Mouse (Mus musculus): ENCODE measurements around the gene Srsf12. TPM values are rescaled to one million over a fixed set of nuclear protein-coding genes. Genes with fewer than 3 reads are reported as not detected.

The Srsf12 gene
- polyA plus RNA-seq, 1 experiment from 2014 or later: 68.8 TPM

- Histone ChIP-seq H3K4me2 (no peak overlapping the region), H3K4me1 (no peaks in the 10 kb centered on the region), H3K9ac (no peak overlapping the region), H3K9me3 (no peaks in the 10 kb centered on the region), H3K27ac (no peak overlapping the region), H3K4me3 (no peak overlapping the region), H3K36me3 (replicated peaks) (peaks cover 14% of the 10 kb centered on the region; the same call in 1 of the 2 replicates), H3K27me3 (replicated peaks) (no peaks in the 10 kb centered on the region)
- WGBS: 81% methylated on average over 4 of the region's 4 CpGs
- no peak for ATAC-seq (replicated peaks)
These were observed 20.8 kb downstream of the Srsf12 start for GRCm38 (mm10) chr4:33229639-33230038.

- no peak overlapping the region for H3K27ac ChIP-seq
- peaks cover 14% of the 10 kb centered on the region; the same call in 1 of the 2 replicates for H3K36me3 ChIP-seq (replicated peaks)
- H3K4me2 ChIP-seq: no peak overlapping the region
- H3K27me3 ChIP-seq (replicated peaks): no peaks in the 10 kb centered on the region
- H3K9me3 ChIP-seq: no peaks in the 10 kb centered on the region
- no peaks in the 10 kb centered on the region for H3K4me1 ChIP-seq
- ATAC-seq (replicated peaks): no peak
- no peak overlapping the region for H3K4me3 ChIP-seq
- 92% methylated on average over 18 of the region's 18 CpGs for WGBS
- no peak overlapping the region for H3K9ac ChIP-seq
These were observed 22.1 kb downstream of the Srsf12 start for GRCm38 (mm10) chr4:33230881-33231280.

DNA sequence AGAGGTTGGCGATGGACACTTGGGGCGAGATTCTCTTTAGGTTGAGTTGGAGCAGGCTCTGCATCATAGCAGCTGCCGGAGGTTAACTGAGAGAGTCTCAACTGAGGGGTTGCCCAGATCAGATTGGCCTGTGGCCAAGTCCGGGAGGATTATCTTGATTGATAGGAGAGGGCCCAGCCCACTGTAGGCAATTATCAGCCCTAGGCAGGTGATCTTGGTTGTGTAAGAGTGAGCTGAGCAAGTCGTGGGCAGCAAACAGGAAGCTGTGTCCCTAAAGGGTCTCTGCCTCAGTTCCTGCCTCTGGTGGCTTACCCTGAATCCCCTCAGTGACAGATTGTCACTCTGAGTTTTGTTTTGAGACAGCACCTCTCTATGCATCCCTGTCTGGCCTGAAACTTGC is 33.7 kb downstream of the Srsf12 start:
- Histone ChIP-seq H3K4me1 (peaks cover 15% of the 10 kb centered on the region), H3K27ac (0 out of 2 replicates have a peak overlapping the region, but pooled peaks have one; percentile 17), H3K9me3 (no peaks in the 10 kb centered on the region), H3K27me3 (replicated peaks) (no peaks in the 10 kb centered on the region), H3K4me3 (no peak overlapping the region), H3K9ac (no peak overlapping the region), H3K4me2 (no peak overlapping the region), H3K36me3 (replicated peaks) (peaks cover 11% of the 10 kb centered on the region; the same call in 1 of the 2 replicates)
- ATAC-seq (replicated peaks): no peak
- WGBS: 47% methylated on average over 5 of the region's 5 CpGs

GRCm38 (mm10) chr4:33243016-33243758 is 34.4 kb downstream of the Srsf12 start:
- Histone ChIP-seq H3K9me3 (no peaks in the 10 kb centered on the region), H3K27me3 (replicated peaks) (no peaks in the 10 kb centered on the region), H3K4me1 (peaks cover 15% of the 10 kb centered on the region), H3K36me3 (replicated peaks) (peaks cover 11% of the 10 kb centered on the region; the same call in 1 of the 2 replicates), H3K9ac (no peak overlapping the region), H3K4me2 (no peak overlapping the region), H3K27ac (peak overlapping the region; percentile 17; the same call in 1 of the 2 replicates), H3K4me3 (no peak overlapping the region)
- ATAC-seq (replicated peaks): no peak
- 75% methylated on average over 12 of the region's 12 CpGs for WGBS

DNA sequence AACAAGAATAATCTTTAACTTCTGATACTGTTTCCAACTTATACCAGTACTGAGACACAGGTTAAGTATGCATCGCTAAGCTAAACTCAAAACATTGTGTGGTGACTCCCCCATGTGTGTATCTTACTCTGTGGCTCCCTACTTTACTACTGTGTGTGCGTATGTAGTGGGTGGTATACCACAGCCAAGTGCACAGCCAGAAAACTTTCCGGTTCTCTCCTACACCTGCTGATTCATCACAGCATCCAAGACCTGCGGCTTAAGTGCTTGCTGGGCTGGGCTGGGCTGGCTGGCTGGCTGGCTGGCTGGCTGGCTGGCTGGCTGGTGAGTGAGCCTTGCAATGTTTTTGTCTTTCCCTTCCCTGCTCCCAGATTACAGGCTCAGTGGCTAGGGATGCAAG is 35.1 kb downstream of the Srsf12 start:
- no peaks in the 10 kb centered on the region for H3K9me3 ChIP-seq
- no peak for ATAC-seq (replicated peaks)
- H3K4me2 ChIP-seq: no peak overlapping the region
- no peak overlapping the region for H3K9ac ChIP-seq
- H3K27ac ChIP-seq: no peak overlapping the region
- peaks cover 11% of the 10 kb centered on the region; the same call in 1 of the 2 replicates for H3K36me3 ChIP-seq (replicated peaks)
- H3K4me1 ChIP-seq: peaks cover 15% of the 10 kb centered on the region
- no peak overlapping the region for H3K4me3 ChIP-seq
- WGBS: 89% methylated on average over 4 of the region's 4 CpGs
- no peaks in the 10 kb centered on the region for H3K27me3 ChIP-seq (replicated peaks)

DNA sequence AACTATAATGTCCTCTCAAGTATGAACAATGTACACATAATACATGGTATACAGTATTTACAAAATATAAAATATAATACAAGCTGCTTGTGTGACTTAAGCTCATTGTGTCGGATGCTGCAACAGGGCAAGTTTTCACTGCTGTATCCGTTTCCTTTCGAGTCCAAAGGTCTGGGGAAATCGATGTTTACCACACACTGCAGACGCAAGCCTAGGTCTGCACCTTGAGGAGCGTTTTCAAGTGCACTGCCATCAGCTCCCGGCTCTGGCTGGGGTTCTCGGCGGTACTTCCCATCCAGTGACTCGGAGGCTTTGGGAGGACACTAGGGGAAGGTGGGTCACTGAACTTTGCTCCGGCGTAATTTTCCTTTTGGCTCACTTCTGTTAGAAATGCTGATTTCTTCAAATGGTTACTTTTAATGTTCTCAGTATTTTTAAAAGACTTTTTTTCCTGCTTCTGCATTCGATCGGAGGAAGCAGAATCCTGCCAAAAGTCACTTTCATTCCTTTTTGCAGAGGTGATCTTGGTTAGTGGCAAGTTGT is 37.1 kb downstream of the Srsf12 start:
- ATAC-seq (replicated peaks): no peak
- Histone ChIP-seq H3K27ac (no peak overlapping the region), H3K27me3 (replicated peaks) (no peaks in the 10 kb centered on the region), H3K9me3 (no peaks in the 10 kb centered on the region), H3K4me1 (peaks cover 17% of the 10 kb centered on the region), H3K4me2 (peak overlapping the region; percentile 54; the same call in 1 of the 2 replicates), H3K4me3 (0 out of 2 replicates have a peak overlapping the region, but pooled peaks have one; percentile 100), H3K36me3 (replicated peaks) (peaks cover 11% of the 10 kb centered on the region; the same call in 1 of the 2 replicates), H3K9ac (no peak overlapping the region)
- 92% methylated on average over 14 of the region's 14 CpGs for WGBS

- Histone ChIP-seq H3K9me3 (no peaks in the 10 kb centered on the region), H3K4me3 (peak overlapping the region; percentile 100), H3K27me3 (replicated peaks) (no peaks in the 10 kb centered on the region), H3K4me2 (peak overlapping the region; percentile 54), H3K36me3 (replicated peaks) (peaks cover 8% of the 10 kb centered on the region; the same call in 1 of the 2 replicates), H3K27ac (peak overlapping the region; percentile 100), H3K4me1 (peaks cover 17% of the 10 kb centered on the region), H3K9ac (peak overlapping the region; percentile 96)
- ATAC-seq (replicated peaks): peak; percentile 95
- under 1% methylated on average over 58 of the region's 60 CpGs for WGBS
These were observed 38.8 kb downstream of the Srsf12 start for GRCm38 (mm10) chr4:33247479-33248053.

DNA sequence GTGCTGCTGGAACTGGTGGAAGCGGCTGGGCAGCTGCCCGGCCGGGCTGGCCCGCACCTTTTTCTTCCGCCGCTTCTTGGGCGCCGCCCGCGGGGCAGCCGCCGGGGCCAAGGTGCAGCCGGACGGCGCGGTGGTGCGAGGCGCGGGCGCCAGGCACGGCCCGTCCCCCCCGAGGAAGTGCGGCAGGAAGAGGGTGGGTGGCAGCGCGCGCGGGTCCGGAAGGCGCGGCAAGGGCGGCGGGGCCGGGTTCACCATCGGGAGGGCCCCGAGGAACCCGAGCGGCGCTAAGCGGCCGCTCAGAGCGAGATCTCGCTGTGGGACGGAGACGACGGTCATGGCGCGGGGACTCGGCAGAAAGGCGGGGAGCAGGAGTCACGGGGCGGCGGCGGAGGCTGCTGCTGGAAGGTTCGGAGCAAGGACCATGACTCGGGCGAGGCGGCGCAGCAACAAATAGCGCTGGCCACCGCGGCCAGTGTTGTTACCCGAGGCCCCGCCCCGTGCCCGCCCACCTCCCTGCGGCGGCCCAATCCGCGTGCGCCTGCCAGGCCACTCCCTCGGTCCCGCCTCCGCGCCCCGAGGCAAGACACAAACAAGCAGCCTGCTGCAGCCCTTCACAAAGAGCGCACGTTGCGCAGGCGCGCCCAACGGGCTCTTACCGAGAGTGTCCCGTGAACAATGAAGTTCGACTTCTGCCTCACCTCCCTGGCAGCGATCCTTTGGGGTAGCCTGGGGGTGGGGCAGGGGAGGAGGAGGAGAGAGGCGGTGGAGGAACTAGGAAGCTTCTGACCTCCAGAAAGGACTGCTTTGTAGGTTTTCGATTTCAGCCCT is 39.5 kb downstream of the Srsf12 start:
- Histone ChIP-seq H3K4me3 (peak overlapping the region; percentile 100), H3K9me3 (no peaks in the 10 kb centered on the region), H3K36me3 (replicated peaks) (peaks cover 3% of the 10 kb centered on the region; the same call in 1 of the 2 replicates), H3K27me3 (replicated peaks) (no peaks in the 10 kb centered on the region), H3K4me1 (peaks cover 17% of the 10 kb centered on the region), H3K4me2 (peak overlapping the region; percentile 54), H3K9ac (peak overlapping the region; percentile 96), H3K27ac (peak overlapping the region; percentile 100)
- under 1% methylated on average over 81 of the region's 88 CpGs for WGBS
- peak; percentile 95 for ATAC-seq (replicated peaks)

DNA sequence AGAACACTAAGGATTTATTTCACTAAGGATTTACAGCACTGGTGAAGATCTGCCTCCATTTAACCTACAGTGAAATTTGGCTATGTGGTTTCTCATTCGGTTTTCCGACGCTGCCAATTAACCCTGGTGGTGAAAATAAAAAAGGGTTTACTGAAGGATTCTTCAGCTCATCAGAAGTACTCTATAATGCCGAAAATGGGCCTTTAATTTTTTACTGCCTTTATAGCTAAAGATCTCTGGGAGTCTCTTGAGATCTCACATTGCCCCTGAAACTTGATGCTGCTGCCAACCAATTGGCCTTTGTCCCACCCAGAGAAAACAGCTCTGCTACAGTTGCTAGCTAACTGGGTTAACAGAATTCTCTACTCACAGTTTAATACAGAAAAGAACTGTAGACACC is 40.1 kb downstream of the Srsf12 start:
- Histone ChIP-seq H3K27ac (peak overlapping the region; percentile 100), H3K4me3 (peak overlapping the region; percentile 100), H3K36me3 (replicated peaks) (peaks cover 3% of the 10 kb centered on the region; the same call in 1 of the 2 replicates), H3K4me2 (peak overlapping the region; percentile 54), H3K9me3 (no peaks in the 10 kb centered on the region), H3K4me1 (peaks cover 17% of the 10 kb centered on the region), H3K27me3 (replicated peaks) (no peaks in the 10 kb centered on the region), H3K9ac (peak overlapping the region; percentile 44)
- ATAC-seq (replicated peaks): no peak
- WGBS: 2% methylated on average over 4 of the region's 4 CpGs

GRCm38 (mm10) chr4:33249716-33250230 is 41.0 kb downstream of the Srsf12 start:
- Histone ChIP-seq H3K4me2 (no peak overlapping the region), H3K27ac (peak overlapping the region; percentile 100; the same call in 1 of the 2 replicates), H3K9ac (no peak overlapping the region), H3K27me3 (replicated peaks) (no peaks in the 10 kb centered on the region), H3K4me1 (peaks cover 17% of the 10 kb centered on the region), H3K4me3 (no peak overlapping the region), H3K36me3 (replicated peaks) (no peaks in the 10 kb centered on the region; the same call in 1 of the 2 replicates), H3K9me3 (no peaks in the 10 kb centered on the region)
- 71% methylated on average over 1 of the region's 1 CpGs for WGBS
- ATAC-seq (replicated peaks): no peak

DNA sequence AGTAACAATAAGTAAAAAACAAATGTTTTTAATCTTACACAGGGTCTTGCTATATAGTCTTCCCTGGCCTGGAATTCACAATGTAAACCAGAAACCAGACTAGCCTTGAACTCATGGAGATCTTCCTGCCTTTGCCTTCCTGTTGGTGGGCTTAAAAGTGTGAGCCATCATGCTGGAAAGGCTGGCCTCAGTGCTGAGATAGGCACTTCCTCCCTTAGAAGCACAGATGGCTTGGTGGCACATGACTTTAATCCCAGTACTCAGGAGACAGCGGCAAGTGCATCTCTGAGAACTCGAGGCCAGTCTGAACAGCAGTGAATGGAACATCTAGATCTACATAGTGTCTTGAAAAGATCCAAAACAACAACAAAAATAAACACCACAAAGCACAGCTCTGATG is 42.1 kb downstream of the Srsf12 start:
- H3K36me3 ChIP-seq (replicated peaks): no peaks in the 10 kb centered on the region; the same call in 1 of the 2 replicates
- H3K4me2 ChIP-seq: no peak overlapping the region
- no peak overlapping the region for H3K9ac ChIP-seq
- H3K27me3 ChIP-seq (replicated peaks): no peaks in the 10 kb centered on the region
- no peaks in the 10 kb centered on the region for H3K9me3 ChIP-seq
- peaks cover 13% of the 10 kb centered on the region for H3K4me1 ChIP-seq
- H3K27ac ChIP-seq: no peak overlapping the region
- no peak overlapping the region for H3K4me3 ChIP-seq
- 88% methylated on average over 2 of the region's 2 CpGs for WGBS
- no peak for ATAC-seq (replicated peaks)

All from midbrain, embryonic 15.5 days (tissue).